Mouse (Mus musculus) limb, embryonic 12.5 days (tissue): ENCODE data around the gene Mrpl20. TPM values are rescaled to one million over a fixed set of nuclear protein-coding genes. Genes with fewer than 3 reads are reported as not detected.

Experiments
- ATAC-seq: fragments of 200-750 bp; cut with Nextera tagmentation; 2 replicates; pipeline ENCODE4 v1.8.0; 2017; ENCODE audit warnings: low read depth, moderate TSS enrichment; ENCODE audit not compliant: insufficient number of reproducible peaks, insufficient read depth, low FRiP score, low TSS enrichment
- H3K27ac ChIP-seq: fragments of 300-500 bp; sonication (generic); 2 replicates; pipeline ENCODE4 v1.5.1; 2016; ENCODE audit warnings: mild to moderate bottlenecking, moderate library complexity
- H3K27me3 ChIP-seq: fragments of 300-500 bp; sonication (generic); 2 replicates; pipeline ENCODE4 v1.6.1; 2016; ENCODE audit warnings: mild to moderate bottlenecking, moderate library complexity
- H3K36me3 ChIP-seq: fragments of 300-500 bp; sonication (generic); 2 replicates; pipeline ENCODE4 v1.6.1; 2016; ENCODE audit warnings: mild to moderate bottlenecking, moderate library complexity
- H3K4me1 ChIP-seq: fragments of 300-500 bp; sonication (generic); replicated peaks from 2 replicates; pipeline ENCODE4 v1.6.1; 2016
- H3K4me2 ChIP-seq: fragments of 300-500 bp; sonication (generic); 2 replicates; pipeline ENCODE4 v1.6.1; 2016; ENCODE audit warnings: mild to moderate bottlenecking, moderate library complexity
- H3K4me3 ChIP-seq: fragments of 300-500 bp; sonication (generic); replicated peaks from 2 replicates; pipeline ENCODE4 v1.5.1; 2016; ENCODE audit warnings: mild to moderate bottlenecking
- H3K9ac ChIP-seq: fragments of 300-500 bp; sonication (generic); replicated peaks from 2 replicates; pipeline ENCODE4 v1.6.1; 2016; ENCODE audit warnings: mild to moderate bottlenecking, moderate library complexity
- H3K9me3 ChIP-seq: fragments of 300-500 bp; sonication (generic); 2 replicates; pipeline ENCODE4 v1.6.1; 2016; ENCODE audit warnings: mild to moderate bottlenecking, moderate library complexity
- WGBS: fragments of 180-500 bp; shearing (Covaris S2); methylation state at CpG from one replicate; pipeline ENCODE4 v1.1.7; 2016; 5-methylcytosine and 5-hydroxymethylcytosine counted together
- polyA plus RNA-seq: library from polyadenylated mRNA; unstranded; fragments of >200 nt; fragmentation: Nextera tagmentation; extraction: Ambion mirVana; gene quantifications from 2 replicates; pipeline ENCODE4 v1.2.1, GENCODE M21; 2016

Mrpl20 gene
- polyA plus RNA-seq, 1 experiment from 2014 or later: 228 TPM

DNA sequence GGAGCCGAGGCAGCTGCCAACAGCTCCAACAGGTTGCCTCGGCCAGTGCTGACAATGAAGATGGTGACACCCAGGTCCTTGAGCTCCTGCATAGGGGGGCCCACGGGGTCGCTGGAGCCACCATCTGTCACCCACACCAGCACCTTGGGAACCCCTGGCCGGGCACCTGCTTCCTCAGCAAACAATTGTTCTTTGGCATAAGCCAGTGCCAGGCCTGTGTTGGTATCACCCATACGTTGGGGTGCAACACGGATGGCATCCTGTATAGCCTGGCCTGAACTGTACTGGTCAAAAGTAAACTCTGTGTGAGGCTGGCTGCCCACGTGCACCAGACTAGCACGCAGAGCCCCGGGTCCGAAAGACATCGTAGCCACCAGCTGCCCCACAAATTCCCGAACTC, 29.9 kb upstream of the Mrpl20 start:
- 86% methylated on average over 13 of the region's 13 CpGs for WGBS

DNA sequence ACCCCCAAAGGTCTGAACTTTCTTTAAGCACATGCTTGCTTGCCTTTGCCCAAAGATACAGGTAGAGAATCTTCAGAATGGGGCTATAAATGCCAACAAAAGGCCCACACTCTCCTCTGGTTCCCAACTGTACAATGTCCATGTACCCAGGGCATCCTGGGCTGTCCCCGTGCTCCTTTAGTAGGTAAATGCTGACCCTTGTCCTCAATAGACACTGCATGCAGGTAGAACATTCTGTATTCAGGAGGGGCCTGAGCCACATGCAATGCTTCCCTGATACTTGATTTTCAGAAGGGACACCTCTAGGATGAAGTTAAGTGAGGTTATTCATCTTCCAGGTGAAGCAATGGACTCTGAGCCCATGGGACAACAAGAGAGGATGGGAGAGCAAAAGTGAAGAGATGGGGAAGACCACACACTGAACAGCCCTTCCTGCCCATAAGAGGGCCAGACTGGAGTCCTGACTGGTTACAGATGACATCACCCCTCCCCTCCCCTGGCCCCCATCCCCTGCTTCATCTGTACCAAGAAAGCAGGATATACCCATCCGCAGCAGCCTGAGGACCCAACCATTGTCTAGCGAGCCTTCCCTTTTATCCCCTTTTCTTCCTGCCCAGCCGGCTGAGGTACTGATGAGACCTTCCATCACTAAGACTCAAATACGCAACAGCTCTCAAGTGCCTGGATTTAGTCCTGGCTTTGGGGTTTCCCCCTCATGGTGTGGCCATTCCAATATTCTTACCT, 29.2 kb upstream of the Mrpl20 start:
- H3K4me2 ChIP-seq: peak overlapping the region; percentile 82
- H3K27ac ChIP-seq: no peak overlapping the region
- no peak for ATAC-seq
- peaks cover 40% of the 10 kb centered on the region for H3K27me3 ChIP-seq
- H3K4me1 ChIP-seq: peaks cover 29% of the 10 kb centered on the region
- H3K9me3 ChIP-seq: no peaks in the 10 kb centered on the region
- peak overlapping the region; percentile 44 for H3K4me3 ChIP-seq
- peak overlapping the region; percentile 52; the same call in 1 of the 2 replicates for H3K9ac ChIP-seq
- H3K36me3 ChIP-seq: no peaks in the 10 kb centered on the region
- 43% methylated on average over 5 of the region's 5 CpGs for WGBS

More for the DNA sequence above, 29.9 kb upstream of the Mrpl20 start:
- Histone ChIP-seq H3K4me3 (no peak overlapping the region), H3K36me3 (no peaks in the 10 kb centered on the region), H3K9me3 (no peaks in the 10 kb centered on the region), H3K4me1 (peaks cover 29% of the 10 kb centered on the region), H3K27ac (no peak overlapping the region), H3K4me2 (no peak overlapping the region), H3K27me3 (peaks cover 40% of the 10 kb centered on the region), H3K9ac (no peak overlapping the region)
- no peak for ATAC-seq

DNA sequence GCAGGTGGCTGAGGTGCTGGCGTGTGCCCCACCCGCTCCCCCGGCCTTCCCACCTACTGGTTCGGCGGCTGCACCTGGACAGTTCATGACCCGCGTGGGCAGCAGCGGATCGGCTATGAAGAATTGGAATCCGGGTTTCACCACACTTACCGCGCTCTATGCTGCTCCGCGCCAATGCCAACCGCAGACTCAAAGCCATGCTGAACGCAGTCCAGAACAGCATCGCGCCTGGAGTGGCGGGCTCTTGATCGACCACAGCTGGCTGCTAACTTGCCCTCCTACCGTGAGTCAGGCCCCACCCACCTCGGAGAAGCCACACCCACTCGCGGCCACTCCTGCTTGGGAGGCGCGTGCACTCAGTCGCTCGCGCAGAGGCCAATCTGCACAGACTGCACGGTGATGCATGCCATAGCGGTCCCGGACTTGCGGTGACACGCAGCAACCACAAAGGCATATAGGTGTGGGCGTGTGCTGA, 28.4 kb upstream of the Mrpl20 start, which contains the start of gene Vwa1:
Gene Vwa1, minus strand, starts transcription at position 419 of the 475 bp plus-strand sequence.
- Histone ChIP-seq H3K9me3 (no peaks in the 10 kb centered on the region), H3K4me2 (peak within 1 kb of the TSS; percentile 82), H3K27me3 (peaks cover 40% of the 10 kb centered on the region), H3K9ac (peak within 1 kb of the TSS; percentile 52), H3K4me3 (peak within 1 kb of the TSS; percentile 44), H3K4me1 (peaks cover 29% of the 10 kb centered on the region), H3K36me3 (no peaks in the 10 kb centered on the region), H3K27ac (no peak within 1 kb of the TSS)
- 2% methylated on average over 35 of the region's 35 CpGs for WGBS
- ATAC-seq: peak; percentile 80

DNA sequence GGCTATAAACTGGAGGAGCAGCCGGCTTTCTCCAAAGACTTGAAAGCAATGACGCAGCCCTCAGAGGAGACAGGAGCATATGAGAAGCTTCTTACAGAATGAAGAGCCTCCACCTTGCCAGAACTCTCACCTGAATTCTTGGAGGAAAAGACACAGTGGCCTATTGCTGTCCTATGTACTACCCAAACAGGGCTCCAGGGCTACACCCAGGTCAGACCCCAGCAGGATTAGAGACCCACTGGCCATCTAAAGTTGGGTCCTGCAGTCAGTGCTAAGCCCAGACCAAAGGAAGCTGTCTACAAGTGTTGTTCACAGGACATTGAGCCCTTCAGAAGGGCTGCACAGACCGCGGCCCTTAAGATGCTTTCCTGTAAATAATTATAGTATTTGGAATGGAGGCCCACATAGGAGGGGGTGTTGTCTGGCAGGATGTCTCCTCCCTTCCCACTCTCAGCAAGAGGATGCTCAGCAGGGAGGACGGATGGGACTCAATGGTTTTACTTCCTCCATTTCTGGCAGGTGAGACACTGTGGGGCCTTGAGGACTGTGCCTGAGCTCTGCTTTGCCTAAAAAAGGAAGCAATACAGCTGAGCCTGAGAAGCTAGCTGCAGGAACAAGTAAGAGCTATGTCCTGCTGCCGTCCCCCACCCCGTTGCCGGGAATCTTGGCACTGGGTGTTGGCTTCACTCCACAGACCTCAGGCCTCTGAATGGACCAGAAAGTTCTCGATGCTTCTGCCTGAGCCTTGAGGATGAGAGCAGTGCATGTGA, 27.5 kb upstream of the Mrpl20 start:
- H3K36me3 ChIP-seq: no peaks in the 10 kb centered on the region
- peak overlapping the region; percentile 82 for H3K4me2 ChIP-seq
- no peak for ATAC-seq
- H3K27ac ChIP-seq: no peak overlapping the region
- H3K27me3 ChIP-seq: peaks cover 40% of the 10 kb centered on the region
- 58% methylated on average over 9 of the region's 9 CpGs for WGBS
- H3K9me3 ChIP-seq: no peaks in the 10 kb centered on the region
- peak overlapping the region; percentile 52; the same call in 1 of the 2 replicates for H3K9ac ChIP-seq
- H3K4me3 ChIP-seq: 0 out of 2 replicates have a peak overlapping the region, but pooled peaks have one; percentile 44
- H3K4me1 ChIP-seq: peaks cover 24% of the 10 kb centered on the region

DNA sequence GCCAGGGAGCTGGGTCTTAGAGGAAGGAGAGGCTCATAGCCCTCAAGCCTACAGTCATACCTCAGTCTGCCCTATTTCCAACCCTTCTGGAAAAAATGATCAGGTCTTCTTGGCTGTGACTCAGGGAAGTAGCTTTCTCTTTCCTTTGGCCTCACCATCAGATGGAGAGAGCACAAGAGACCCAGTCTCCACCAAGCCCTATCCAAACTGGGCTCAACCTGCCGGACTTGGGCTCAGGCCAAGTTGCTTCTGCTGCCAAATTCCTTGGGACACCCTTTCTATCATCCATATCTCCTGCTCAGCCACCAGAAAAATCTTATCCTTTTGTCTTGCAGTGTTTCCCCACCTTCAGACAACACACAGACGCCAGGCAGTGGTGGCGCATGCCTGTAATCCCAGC, 26.8 kb upstream of the Mrpl20 start:
- no peaks in the 10 kb centered on the region for H3K9me3 ChIP-seq
- H3K36me3 ChIP-seq: no peaks in the 10 kb centered on the region
- no peak overlapping the region for H3K27ac ChIP-seq
- H3K9ac ChIP-seq: no peak overlapping the region; the same call in 1 of the 2 replicates
- peaks cover 22% of the 10 kb centered on the region; the same call in 1 of the 2 replicates for H3K4me1 ChIP-seq
- H3K27me3 ChIP-seq: peaks cover 38% of the 10 kb centered on the region
- no peak for ATAC-seq
- no peak overlapping the region for H3K4me3 ChIP-seq
- WGBS: 86% methylated on average over 3 of the region's 3 CpGs
- no peak overlapping the region for H3K4me2 ChIP-seq

DNA sequence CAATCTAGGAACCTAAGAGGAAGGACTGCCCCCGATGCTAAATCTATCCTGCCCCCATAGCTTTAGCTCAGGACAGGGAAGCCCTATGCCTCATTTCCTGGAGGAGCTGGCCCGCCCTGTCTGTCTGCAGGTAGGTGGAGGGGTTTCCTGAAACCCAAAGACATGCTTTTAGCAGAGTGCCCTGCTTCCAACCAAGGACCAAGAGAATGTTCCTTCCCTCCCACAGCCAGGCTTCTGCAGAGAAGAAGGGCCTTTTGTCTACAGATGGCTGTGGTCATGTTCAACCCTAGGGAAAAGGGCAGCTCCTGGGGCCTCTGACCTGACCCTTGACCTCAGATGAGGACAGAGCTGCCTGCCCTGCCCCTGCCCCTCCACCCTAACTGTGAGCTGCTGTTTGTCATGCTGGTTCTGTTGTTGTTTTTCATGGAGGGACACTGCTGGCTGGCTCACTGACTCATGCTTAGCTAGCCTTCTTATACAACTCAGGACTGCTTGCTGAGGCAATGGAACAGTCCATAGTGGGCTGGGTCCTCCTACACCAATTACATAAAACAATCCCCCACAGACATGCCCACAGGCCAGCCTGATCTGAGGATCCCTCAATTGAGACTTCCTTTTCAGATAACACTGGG, 25.9 kb upstream of the Mrpl20 start:
- Histone ChIP-seq H3K27me3 (peaks cover 30% of the 10 kb centered on the region), H3K27ac (no peak overlapping the region), H3K4me1 (peaks cover 24% of the 10 kb centered on the region; the same call in 1 of the 2 replicates), H3K9ac (no peak overlapping the region), H3K36me3 (no peaks in the 10 kb centered on the region), H3K4me3 (no peak overlapping the region), H3K4me2 (no peak overlapping the region), H3K9me3 (no peaks in the 10 kb centered on the region)
- WGBS: 55% methylated on average over 2 of the region's 2 CpGs
- ATAC-seq: no peak

DNA sequence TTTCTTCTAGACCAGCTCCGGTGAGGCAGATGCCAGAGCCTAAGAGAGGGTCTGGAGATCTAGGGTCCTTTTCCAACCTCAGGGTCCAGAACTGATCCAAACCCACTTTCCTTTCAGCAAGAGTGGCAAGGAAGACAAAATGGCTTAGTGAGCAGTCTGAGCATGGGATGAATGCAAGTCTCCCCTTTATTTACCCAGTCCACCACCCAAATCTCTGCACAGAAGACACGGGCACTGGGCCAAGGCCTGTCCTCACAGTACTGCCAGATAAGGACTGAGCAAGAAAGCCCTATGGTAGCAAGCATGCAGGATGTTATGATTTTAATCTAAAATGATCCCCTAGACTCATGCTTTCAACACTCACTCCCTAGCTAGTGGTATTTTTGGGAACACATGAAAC, 24.9 kb upstream of the Mrpl20 start:
- H3K27ac ChIP-seq: no peak overlapping the region
- no peaks in the 10 kb centered on the region for H3K9me3 ChIP-seq
- ATAC-seq: no peak
- H3K4me2 ChIP-seq: no peak overlapping the region
- no peak overlapping the region for H3K4me3 ChIP-seq
- peaks cover 20% of the 10 kb centered on the region for H3K27me3 ChIP-seq
- no peak overlapping the region for H3K9ac ChIP-seq
- H3K36me3 ChIP-seq: no peaks in the 10 kb centered on the region
- H3K4me1 ChIP-seq: peaks cover 24% of the 10 kb centered on the region; the same call in 1 of the 2 replicates
- 78% methylated on average over 2 of the region's 2 CpGs for whole genome bisulfite sequencing

DNA sequence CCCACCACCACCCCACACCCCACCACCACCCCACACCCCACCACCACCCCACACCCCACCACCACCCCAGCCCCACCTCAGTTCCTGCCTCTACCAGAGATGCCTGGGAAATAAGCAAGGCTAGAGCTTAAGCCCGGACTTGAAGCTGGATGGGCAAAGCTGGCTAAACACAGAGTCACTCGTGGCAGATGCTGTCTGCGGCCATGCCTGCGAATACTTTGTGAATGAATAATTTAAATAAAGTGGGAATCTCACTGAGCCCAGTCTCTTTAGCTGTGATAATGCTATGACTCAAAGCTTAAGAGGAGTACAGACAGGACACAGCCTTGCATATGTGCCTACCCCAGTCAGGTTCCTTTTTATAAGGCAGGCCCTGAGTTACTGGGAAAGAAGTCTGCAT, 23.2 kb upstream of the Mrpl20 start:
- Histone ChIP-seq H3K9ac (no peak overlapping the region), H3K4me1 (peaks cover 18% of the 10 kb centered on the region), H3K9me3 (no peaks in the 10 kb centered on the region), H3K27me3 (peaks cover 10% of the 10 kb centered on the region), H3K4me3 (no peak overlapping the region), H3K36me3 (no peaks in the 10 kb centered on the region), H3K4me2 (no peak overlapping the region), H3K27ac (no peak overlapping the region)
- 84% methylated on average over 4 of the region's 4 CpGs for WGBS
- no peak for ATAC-seq

DNA sequence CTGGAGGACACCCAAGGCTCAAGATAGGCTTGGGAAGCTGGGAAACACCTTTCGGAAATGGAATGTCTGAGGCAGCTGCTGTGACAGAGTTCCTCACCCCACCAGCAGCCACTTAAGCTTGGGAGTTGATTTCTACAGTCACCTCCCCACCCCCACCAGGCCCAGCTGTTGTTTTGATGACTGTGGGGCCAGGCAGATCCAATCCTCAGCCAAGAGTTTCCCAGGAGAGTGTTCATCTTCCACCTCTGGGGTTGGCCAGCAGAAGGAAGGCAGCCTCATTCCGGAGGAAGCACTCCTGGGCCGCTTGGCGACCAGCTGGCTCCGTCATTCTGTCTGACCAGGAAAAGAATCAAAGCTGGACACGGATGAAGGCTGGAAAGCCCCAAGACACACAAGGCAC, 21.8 kb upstream of the Mrpl20 start:
- no peak overlapping the region for H3K4me2 ChIP-seq
- H3K27ac ChIP-seq: 0 out of 2 replicates have a peak overlapping the region, but pooled peaks have one; percentile 41
- no peaks in the 10 kb centered on the region for H3K36me3 ChIP-seq
- H3K9me3 ChIP-seq: no peaks in the 10 kb centered on the region
- peaks cover 13% of the 10 kb centered on the region for H3K4me1 ChIP-seq
- 0 out of 2 replicates have a peak overlapping the region, but pooled peaks have one; percentile 27 for H3K9ac ChIP-seq
- H3K27me3 ChIP-seq: no peaks in the 10 kb centered on the region; the same call in 1 of the 2 replicates
- WGBS: 22% methylated on average over 6 of the region's 6 CpGs
- 0 out of 2 replicates have a peak, but pooled peaks have one; percentile 33 for ATAC-seq
- H3K4me3 ChIP-seq: no peak overlapping the region

DNA sequence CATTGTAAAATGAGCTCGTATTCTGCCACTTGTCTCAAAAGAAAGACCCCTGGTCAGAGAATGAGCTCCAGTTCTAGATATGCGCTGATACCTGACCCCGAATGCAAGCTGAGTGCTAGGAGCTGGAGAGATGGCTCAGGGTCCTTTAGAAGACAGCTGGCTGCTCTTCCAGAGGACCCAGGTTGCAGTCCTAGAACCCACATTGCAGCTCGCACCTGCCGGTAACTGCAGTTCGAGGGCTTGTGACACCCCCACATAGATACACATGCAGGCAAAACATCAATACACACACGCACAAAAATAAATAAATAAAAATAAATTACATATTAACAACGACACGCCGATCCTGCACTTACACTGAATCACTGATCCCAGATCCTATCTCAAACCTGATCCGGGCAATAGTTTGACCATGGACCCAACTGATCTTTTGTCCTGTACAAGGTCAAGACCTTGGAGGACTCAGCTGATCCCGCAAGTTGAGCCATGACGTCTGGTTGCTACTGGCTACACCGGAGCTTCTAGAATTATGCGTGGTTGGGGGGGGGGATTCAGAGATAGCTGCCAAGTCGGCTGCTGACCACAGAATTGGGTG, 19.1 kb upstream of the Mrpl20 start:
- no peaks in the 10 kb centered on the region for H3K36me3 ChIP-seq
- peak overlapping the region; percentile 71 for H3K4me2 ChIP-seq
- WGBS: 47% methylated on average over 16 of the region's 16 CpGs
- H3K4me3 ChIP-seq: peak overlapping the region; percentile 61
- no peak for ATAC-seq
- peak overlapping the region; percentile 80; the same call in 1 of the 2 replicates for H3K9ac ChIP-seq
- peaks cover 13% of the 10 kb centered on the region for H3K4me1 ChIP-seq
- H3K9me3 ChIP-seq: no peaks in the 10 kb centered on the region
- H3K27me3 ChIP-seq: no peaks in the 10 kb centered on the region
- H3K27ac ChIP-seq: peak overlapping the region; percentile 74
